9 mouse cellular contexts compared by ENCODE assay signal in the genomic region with DNA sequence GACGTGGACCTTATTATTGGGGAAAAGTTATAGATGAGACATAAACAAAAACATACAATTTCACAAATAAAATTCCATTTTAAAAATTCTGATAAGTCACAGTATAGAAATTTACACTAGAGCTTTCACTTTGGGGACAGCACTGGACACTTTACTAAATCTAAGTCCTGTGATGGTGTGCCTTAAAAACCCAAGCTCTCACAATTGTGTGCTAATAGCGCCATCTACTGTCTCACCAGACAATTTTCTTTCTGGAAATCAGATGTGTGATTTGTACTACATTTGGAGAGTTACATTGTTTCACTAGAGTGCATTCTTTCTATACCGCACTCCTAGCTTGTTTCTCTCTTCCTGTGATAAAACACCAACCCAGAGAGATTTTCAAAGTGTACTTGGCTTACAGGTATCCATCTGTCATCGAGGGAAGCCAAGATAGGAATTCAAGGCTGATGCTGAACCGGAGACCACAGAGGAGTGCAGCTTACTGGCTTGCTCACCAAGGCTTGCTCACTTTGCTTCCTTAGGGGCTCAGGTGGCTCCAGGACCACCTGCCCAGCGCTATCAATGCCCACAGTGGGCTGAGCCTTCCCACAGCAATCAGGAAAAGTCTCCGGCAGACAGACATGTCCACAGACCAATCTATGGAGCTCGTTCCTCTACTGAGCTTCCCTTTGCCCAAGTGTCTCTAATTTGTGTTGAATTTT. TPM values are rescaled to one million over a fixed set of nuclear protein-coding genes. Genes with fewer than 3 reads are reported as not detected.
DNase-seq lines count a peak whose midpoint lies in the region; ATAC-seq and TF ChIP-seq lines count a peak whose summit lies in the region.
"Had no signal": no experiment of that assay in that cellular context is flagged by ENCODE, and none has a peak within 500 bp of the region (broad histone marks: within the 10 kb centered on the region; RNA-seq: fewer than 3 reads in every experiment).

No protein-coding gene starts in this region.

- H3K27ac ChIP-seq in liver, embryonic 14.5 days, result no peak overlapping the region
- H3K27ac ChIP-seq: heart, embryonic 15.5 days had no signal

- no peak for ATAC-seq in liver, embryonic 14.5 days (ENCODE audit: insufficient read depth)

- H3K27me3 ChIP-seq in liver, embryonic 14.5 days (ENCODE audit: control insufficient read depth, insufficient read depth, low read length), result no peaks in the 10 kb centered on the region
- H3K27me3 ChIP-seq: heart, embryonic 15.5 days had no signal

- peak; percentile 55; the same call in 1 of the 2 replicates for TF ChIP-seq CTCF in liver, embryonic 14.5 days (IDR thresholded peaks at IDR 0.05; ENCODE audit: low read depth)

- H3K9me3 ChIP-seq in liver, embryonic 14.5 days (ENCODE audit: control insufficient read depth, low read length), result no peaks in the 10 kb centered on the region
- H3K9me3 ChIP-seq: heart, embryonic 15.5 days had no signal

- H3K4me2 ChIP-seq in liver, embryonic 14.5 days (ENCODE audit: low read depth), result no peak overlapping the region
- H3K4me2 ChIP-seq: heart, embryonic 15.5 days had no signal

- peak; percentile 19 for DNase-seq in cerebellum, adult 8-10 months
- DNase-seq in cerebellum, adult 9-11 months, result no peak
- no peak for DNase-seq in liver, embryonic 14.5 days (ENCODE audit: low read depth in 3 of 3, low spot score in 3 of 3)
- DNase-seq in liver, result no peak
- DNase-seq in brain, adult 2 months (ENCODE audit: low read depth, low spot score), result peak; percentile 74
- peak; percentile 51 for DNase-seq in kidney, postnatal 14 days
- peak; percentile 38 for DNase-seq in retina, postnatal 7 days (ENCODE audit: low read depth, low spot score)
- DNase-seq in layer of hippocampus, adult 8-10 months (ENCODE audit: low spot score in 2 of 2), result no peak

- no peak overlapping the region for H3K4me3 ChIP-seq in liver, embryonic 14.5 days (ENCODE audit: insufficient read depth in 1 of 2, low read depth in 2 of 2, low read length in 2 of 2)
- H3K4me3 ChIP-seq: heart, embryonic 15.5 days had no signal

- H3K36me3 ChIP-seq in liver, embryonic 14.5 days (replicated peaks; ENCODE audit: control insufficient read depth, insufficient read depth, low read depth), result no peaks in the 10 kb centered on the region
- H3K36me3 ChIP-seq: heart, embryonic 15.5 days had no signal

- H3K9ac ChIP-seq in liver, embryonic 14.5 days (replicated peaks), result no peak overlapping the region
- H3K9ac ChIP-seq: heart, embryonic 15.5 days had no signal

- H3K4me1 ChIP-seq in liver, embryonic 14.5 days (replicated peaks; ENCODE audit: control insufficient read depth in 2 of 2, insufficient read depth in 2 of 2, low read length in 1 of 2), result peaks cover 0 to 8% of the 10 kb centered on the region in 2 experiments; a peak in 1 of 4 replicates
- H3K4me1 ChIP-seq: heart, embryonic 15.5 days had no signal

- no peak for TF ChIP-seq EP300 in liver, embryonic 14.5 days (IDR thresholded peaks at IDR 0.05; ENCODE audit: low read depth)

- 34% methylated on average over 8 of the region's 8 CpGs for WGBS in liver, embryonic 14.5 days (ENCODE audit: insufficient replicate concordance)

RNA-seq across cellular contexts. Expression of a gene that starts 21.0 kb away (rescaled TPM):
- 43.3 and 80.7 TPM in 2 replicates for polyA plus RNA-seq in liver, embryonic 14.5 days (2012; rRNA removed)
- 176 and 181 TPM in 2 replicates for polyA plus RNA-seq in liver, embryonic 14.5 days (2014; fragmentation: Nextera tagmentation; extraction: Ambion mirVana)
- total RNA-seq in layer of hippocampus, adult 8-10 months (2022), result 100 to 1,000 TPM in 2 of 4 experiments, 10 to 100 TPM in 2; 97.9 to 106 (median 101) TPM

RNA-seq across cellular contexts. Expression of a gene that starts 33.3 kb away (rescaled TPM):
- 1.6 and 2.0 TPM in 2 replicates for polyA plus RNA-seq in liver, embryonic 14.5 days (2012; rRNA removed)
- 1.0 and 1.3 TPM in 2 replicates for polyA plus RNA-seq in liver, embryonic 14.5 days (2014; fragmentation: Nextera tagmentation; extraction: Ambion mirVana)
- 1 to 10 TPM; 3.2 to 4.2 (median 4.0) TPM for total RNA-seq in layer of hippocampus, adult 8-10 months (2022)

Comparison
In these comparisons a context has a peak if more than half of its experiments do, and no peak if none do; other contexts are left out.
1. DNase-seq: peak in cerebellum, adult 8-10 months (single experiment), brain, adult 2 months (single experiment), kidney, postnatal 14 days (single experiment) and retina, postnatal 7 days (single experiment); none in cerebellum, adult 9-11 months (single experiment), liver, embryonic 14.5 days (0 of 3), liver (single experiment) and layer of hippocampus, adult 8-10 months (0 of 2).